In the genomic region with DNA sequence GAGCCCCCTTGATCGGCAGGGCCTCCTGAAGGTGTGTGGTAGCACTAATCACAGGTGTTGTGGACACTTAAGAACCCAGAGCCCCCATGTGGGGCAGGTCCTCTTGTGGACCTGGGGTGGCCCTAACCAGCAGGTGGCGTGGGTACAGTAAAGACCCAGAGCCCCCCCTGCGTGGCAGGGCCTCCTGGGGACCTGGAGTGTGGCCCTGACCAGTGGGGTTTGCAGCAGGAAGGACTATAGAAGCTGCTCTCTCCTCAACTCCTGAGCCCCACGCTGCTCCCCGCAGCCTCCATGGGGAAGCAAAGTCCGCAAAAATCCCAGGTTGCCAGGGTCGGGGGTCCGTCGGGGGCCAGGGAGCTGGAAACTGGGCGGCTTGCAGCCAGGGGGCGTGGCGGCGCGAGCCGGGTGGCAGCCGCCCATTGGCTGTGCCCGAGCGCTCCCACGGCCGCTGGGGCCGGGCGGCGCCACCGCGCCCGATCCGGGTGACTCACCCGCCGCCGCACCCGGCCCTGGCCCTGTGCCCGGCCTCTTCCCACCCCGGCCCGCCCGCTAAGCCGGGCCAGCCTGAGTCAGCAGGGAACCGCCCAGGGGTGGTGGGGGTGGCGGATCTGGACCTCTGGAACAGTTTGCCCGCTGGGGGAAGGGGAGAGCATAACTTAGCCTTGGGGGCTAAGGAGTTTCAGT, we compare ENCODE assay signal across 8 mouse cellular contexts. TPM values are rescaled to one million over a fixed set of nuclear protein-coding genes. Genes with fewer than 3 reads are reported as not detected.
DNase-seq lines count a peak whose midpoint lies in the region; ATAC-seq lines count a peak whose summit lies in the region.

No protein-coding gene starts in this region.

- DNase-seq in embryo, embryonic 10 days (ENCODE audit: low spot score), result peak; percentile 79
- DNase-seq in gastrocnemius, postnatal 14 days, result peak; percentile 96
- peak; percentile 35 to 72 for DNase-seq in left cerebral cortex, adult 9 months (ENCODE audit: low spot score in 2 of 2)
- DNase-seq in right cerebral cortex, postnatal 10 days (ENCODE audit: low spot score in 2 of 2), result peak; percentile 64 to 73
- peak; percentile 96 for DNase-seq in urinary bladder, postnatal 25 days (ENCODE audit: low spot score)

- peak overlapping the region; percentile 90 for H3K4me3 ChIP-seq in megakaryocyte, embryonic 14.5 days (replicated peaks)

- peaks cover 32% of the 10 kb centered on the region for H3K27me3 ChIP-seq in megakaryocyte, embryonic 14.5 days (replicated peaks)

- H3K9me3 ChIP-seq in megakaryocyte, embryonic 14.5 days, result no peaks in the 10 kb centered on the region

- ATAC-seq in activated CD4-positive, CD25-positive, alpha-beta regulatory T cell, adult 4 months, result peak; percentile 67
- peak; percentile 75 for ATAC-seq in inflammation-experienced regulatory T-cells, adult 6 months

- intact Hi-C loops in gastrocnemius, postnatal 14 days (cut with DNase I; ENCODE audit: low total_unique reads), result no loop called here

- H3K36me3 ChIP-seq in megakaryocyte, embryonic 14.5 days (replicated peaks; ENCODE audit: low read length), result no peaks in the 10 kb centered on the region

- peaks cover 61% of the 10 kb centered on the region for H3K4me1 ChIP-seq in megakaryocyte, embryonic 14.5 days

RNA-seq across cellular contexts. Expression of gene Krt78, which starts 23.1 kb away (rescaled TPM):
- polyA plus RNA-seq in activated CD4-positive, CD25-positive, alpha-beta regulatory T cell, adult 4 months (2017; shearing (Covaris generic)), result not detected
- total RNA-seq in gastrocnemius, postnatal 14 days (2021), result not detected
- polyA plus RNA-seq in inflammation-experienced regulatory T-cells, adult 6 months (2017; shearing (Covaris generic)), result not detected
- polyA plus RNA-seq in megakaryocyte, embryonic 14.5 days (2012; ENCODE audit: insufficient read depth, low replicate concordance), result not detected in 2 replicates

RNA-seq across cellular contexts. Expression of gene Krt8, which starts 27.1 kb away (rescaled TPM):
- polyA plus RNA-seq in activated CD4-positive, CD25-positive, alpha-beta regulatory T cell, adult 4 months (2017; shearing (Covaris generic)), result not detected
- under 1 TPM; 0.49 to 0.92 TPM for total RNA-seq in gastrocnemius, postnatal 14 days (2021)
- under 1 TPM in 1 of 3 experiments, not detected in 2; 0.23 TPM for polyA plus RNA-seq in inflammation-experienced regulatory T-cells, adult 6 months (2017; shearing (Covaris generic))
- not detected in 2 replicates for polyA plus RNA-seq in megakaryocyte, embryonic 14.5 days (2012; ENCODE audit: insufficient read depth, low replicate concordance)

RNA-seq across cellular contexts. Expression of gene Krt79, which starts 37.1 kb away (rescaled TPM):
- not detected for polyA plus RNA-seq in activated CD4-positive, CD25-positive, alpha-beta regulatory T cell, adult 4 months (2017; shearing (Covaris generic))
- total RNA-seq in gastrocnemius, postnatal 14 days (2021), result not detected
- polyA plus RNA-seq in inflammation-experienced regulatory T-cells, adult 6 months (2017; shearing (Covaris generic)), result not detected
- polyA plus RNA-seq in megakaryocyte, embryonic 14.5 days (2012; ENCODE audit: insufficient read depth, low replicate concordance), result not detected in 2 replicates

RNA-seq across cellular contexts. Expression of gene Krt18, which starts 50.8 kb away (rescaled TPM):
- polyA plus RNA-seq in activated CD4-positive, CD25-positive, alpha-beta regulatory T cell, adult 4 months (2017; shearing (Covaris generic)), result not detected
- total RNA-seq in gastrocnemius, postnatal 14 days (2021), result 1 to 10 TPM in 1 of 2 experiments, under 1 TPM in 1; 0.42 to 1.6 TPM
- 1 to 10 TPM in 2 of 3 experiments, under 1 TPM in 1; 0.41 to 1.2 (median 1.2) TPM for polyA plus RNA-seq in inflammation-experienced regulatory T-cells, adult 6 months (2017; shearing (Covaris generic))
- 0.06 TPM in 1 of 2 replicates, not detected in the other for polyA plus RNA-seq in megakaryocyte, embryonic 14.5 days (2012; ENCODE audit: insufficient read depth, low replicate concordance)

RNA-seq across cellular contexts. Expression of gene Krt4, which starts 52.6 kb away (rescaled TPM):
- polyA plus RNA-seq in activated CD4-positive, CD25-positive, alpha-beta regulatory T cell, adult 4 months (2017; shearing (Covaris generic)), result not detected
- under 1 TPM in 1 of 2 experiments, not detected in 1; 0.16 TPM for total RNA-seq in gastrocnemius, postnatal 14 days (2021)
- not detected for polyA plus RNA-seq in inflammation-experienced regulatory T-cells, adult 6 months (2017; shearing (Covaris generic))
- not detected in 2 replicates for polyA plus RNA-seq in megakaryocyte, embryonic 14.5 days (2012; ENCODE audit: insufficient read depth, low replicate concordance)

Comparison
In these comparisons a context has a peak if more than half of its experiments do, and no peak if none do; other contexts are left out.
1. Peak in every context shown above with its lines: DNase-seq, ATAC-seq and H3K4me3 ChIP-seq.